Mouse (Mus musculus) megakaryocyte, adult 5-6 weeks (primary cell): ENCODE data around the gene Glb1l2. TPM values are rescaled to one million over a fixed set of nuclear protein-coding genes. Genes with fewer than 3 reads are reported as not detected.

Experiments used
- ATAC-seq: 2 replicates; pipeline ENCODE4 v1.8.0; 2016; ENCODE audit warnings: mild to moderate bottlenecking, inconsistent platforms; ENCODE audit not compliant: poor library complexity, severe bottlenecking
- total RNA-seq, 2 experiments: library from RNA; stranded (forward) in 1 of 2; stranded (reverse) in 1 of 2; fragments of 153-499, 151-499 nt in 1 of 2; fragments of 221-1000, 200-1000 nt in 1 of 2; gene quantifications; 2 replicates each; pipeline versions ENCODE4 v1.2.3 to v1.2.4; 2015 to 2017

Gene Glb1l2
- total RNA-seq (2015), result not detected in 2 replicates
- not detected in 2 replicates for total RNA-seq (2017)

DNA sequence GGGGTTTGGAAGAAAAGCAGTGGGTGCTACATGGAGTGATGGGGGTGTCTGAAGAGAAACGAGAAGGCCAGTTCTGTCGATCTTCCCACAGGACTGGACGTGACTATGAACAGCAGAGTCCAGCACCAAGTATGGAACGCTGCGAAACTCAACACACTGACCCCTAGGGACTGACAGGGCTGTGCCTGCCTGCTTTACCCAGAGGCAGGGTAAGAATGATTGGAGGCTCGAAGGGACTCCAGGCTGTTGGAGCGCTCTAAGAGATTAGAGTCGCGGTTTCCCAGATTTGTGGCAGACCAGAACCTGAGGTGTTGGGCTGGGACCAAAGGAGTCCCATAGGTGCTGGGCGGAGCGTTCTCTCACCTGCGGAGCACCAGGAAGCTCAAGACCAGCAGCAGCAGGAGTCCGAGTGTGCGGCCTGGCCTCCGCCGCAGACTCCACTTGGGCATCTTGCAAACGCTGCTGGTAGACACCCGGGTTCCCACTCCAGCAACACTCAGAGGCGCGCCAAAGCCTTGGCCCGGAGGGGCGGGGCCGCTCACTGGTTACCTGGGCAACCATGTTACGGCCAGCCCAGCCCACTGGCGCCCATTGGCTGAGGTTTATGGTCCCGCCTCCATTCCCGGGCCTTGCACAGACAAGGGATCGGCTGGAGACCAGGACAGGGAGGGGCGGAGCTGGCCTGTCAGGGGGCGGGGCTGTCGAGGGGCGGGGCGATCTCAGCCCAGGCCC is at the start of gene Glb1l2:
TSS of gene Glb1l2 (minus strand) at position 534 of the 732 bp plus-strand sequence.
- peak; percentile 93 for ATAC-seq

DNA sequence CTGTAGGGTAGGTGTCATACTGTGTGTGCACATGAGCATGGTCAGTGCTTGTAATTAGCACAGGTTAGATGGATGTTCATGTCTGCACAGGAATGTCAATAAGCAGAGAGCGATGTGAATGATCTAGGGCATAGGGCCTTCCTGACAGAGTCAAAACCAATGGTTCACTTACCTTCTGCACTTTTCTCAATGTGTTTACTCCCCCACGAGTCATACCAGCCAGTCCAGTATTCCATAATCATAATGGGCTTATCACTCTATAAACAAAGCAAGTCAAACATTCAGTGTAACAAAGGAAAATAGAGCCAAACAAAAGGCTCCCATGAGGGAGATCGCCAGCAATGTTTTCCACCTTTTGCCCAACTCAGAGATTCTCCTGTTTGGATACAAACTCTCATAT is 24.8 kb upstream of the Glb1l2 start:
- no peak for ATAC-seq

DNA sequence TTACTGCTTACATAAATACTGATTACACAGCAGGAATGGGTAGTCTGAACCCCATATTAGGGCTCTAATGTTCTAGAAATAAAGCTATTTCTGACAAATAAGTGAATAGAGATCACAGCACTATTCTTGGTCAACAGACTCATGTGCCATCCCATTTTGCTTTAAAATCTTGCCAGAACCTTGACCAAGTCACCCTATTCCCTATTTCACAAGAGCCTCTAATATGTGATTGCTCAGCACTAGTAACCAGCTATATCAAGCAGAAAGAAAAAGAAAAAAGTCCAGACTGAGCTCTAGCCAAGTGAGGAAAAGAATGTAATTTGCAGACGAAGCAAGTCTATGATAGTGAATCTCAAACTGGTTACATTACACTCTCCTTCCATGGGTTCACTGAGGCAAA is 13.7 kb upstream of the Glb1l2 start:
- ATAC-seq, result no peak

DNA sequence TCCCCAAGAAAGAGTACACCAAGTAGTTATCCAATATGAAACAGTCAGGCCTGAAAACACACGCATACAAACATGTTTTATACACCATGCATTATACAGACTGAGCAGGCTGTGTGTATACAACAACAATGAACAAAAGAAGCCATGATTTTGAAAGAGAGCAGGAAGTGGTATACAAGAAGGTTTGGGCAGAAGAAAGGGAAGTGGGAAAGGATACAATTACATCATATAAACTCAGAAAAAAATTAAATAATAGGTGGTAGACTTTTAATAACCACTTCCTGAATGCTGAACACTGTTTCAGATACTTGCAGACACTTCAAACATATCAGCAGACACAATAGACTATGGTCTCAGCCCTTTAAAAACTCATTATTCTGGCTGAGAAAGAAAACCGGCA is 2.5 kb upstream of the Glb1l2 start:
- ATAC-seq, result peak; percentile 47

DNA sequence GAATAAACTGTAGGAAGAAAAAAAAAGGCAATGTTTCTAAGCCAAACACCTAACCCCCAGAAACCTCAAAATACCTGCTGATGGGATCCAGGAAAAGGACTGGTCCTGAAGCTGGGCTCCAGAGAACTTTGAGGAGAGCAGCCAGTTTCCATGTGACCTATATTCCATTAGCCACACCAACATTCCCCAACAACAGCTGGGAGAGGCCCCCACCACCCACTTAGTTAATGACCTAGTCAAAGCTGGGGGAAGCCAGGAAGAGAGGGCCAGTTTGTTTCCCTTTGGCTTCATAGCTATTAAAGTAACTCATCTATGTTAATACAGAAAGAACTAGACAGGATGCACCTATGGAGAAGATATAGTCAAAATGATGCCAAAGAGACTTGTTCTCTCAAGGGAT is 1.9 kb downstream of the Glb1l2 start:
- ATAC-seq, result no peak

DNA sequence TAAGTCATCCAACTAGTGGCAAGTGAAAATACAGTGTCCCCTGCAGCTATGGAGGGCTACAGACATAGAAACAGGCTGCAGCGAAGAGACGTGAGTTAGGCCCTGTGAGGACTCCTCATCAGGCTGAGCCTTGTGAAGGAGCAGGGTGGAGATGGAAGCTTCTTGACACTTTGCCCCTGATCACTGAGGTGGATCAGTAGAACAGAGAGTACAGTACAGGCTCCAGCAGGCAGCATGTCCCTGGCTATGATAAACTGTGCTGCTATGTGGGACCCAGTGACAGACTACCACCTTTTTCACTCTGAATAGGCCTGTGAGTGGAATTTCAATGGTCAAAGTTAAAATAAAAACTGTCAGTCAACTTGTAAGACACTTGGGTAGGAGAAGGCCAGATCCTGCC is 5.9 kb downstream of the Glb1l2 start:
- no peak for ATAC-seq

DNA sequence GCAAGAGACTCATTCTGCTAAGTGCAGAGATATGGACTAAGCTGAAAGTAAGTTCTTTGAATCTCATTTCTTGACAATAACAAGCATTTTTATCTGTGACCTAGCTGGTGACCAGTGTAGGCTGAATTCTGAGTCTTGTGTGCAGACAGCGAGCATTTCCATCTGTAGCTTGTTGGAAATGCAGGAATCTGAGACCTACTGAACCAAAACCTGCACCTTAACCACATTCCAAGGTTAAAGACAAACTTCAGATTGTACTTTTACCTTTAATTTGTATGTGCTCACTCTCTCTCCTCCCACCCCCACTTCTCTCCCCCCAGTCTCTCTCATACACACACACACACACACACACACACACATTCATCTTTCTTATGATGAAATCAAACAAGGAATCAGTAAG is 7.5 kb downstream of the Glb1l2 start:
- no peak for ATAC-seq

DNA sequence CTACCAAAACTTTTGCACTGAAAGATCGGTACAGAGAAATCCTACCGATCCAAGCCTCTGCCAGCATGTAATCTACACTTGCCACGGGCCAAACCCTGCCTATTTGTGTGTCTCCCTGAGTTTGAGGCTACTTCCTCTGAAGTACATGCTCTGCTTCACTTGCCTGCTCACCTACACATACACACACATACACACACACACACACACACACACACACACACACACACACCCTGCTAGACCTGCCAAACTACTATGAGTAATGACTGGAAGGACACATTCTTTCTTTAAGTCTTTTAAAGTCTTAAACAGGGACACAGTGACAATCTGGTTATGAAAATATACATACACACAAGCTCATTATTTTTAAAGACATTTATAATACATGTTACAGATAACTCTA is 8.1 kb downstream of the Glb1l2 start:
- ATAC-seq, result no peak

DNA sequence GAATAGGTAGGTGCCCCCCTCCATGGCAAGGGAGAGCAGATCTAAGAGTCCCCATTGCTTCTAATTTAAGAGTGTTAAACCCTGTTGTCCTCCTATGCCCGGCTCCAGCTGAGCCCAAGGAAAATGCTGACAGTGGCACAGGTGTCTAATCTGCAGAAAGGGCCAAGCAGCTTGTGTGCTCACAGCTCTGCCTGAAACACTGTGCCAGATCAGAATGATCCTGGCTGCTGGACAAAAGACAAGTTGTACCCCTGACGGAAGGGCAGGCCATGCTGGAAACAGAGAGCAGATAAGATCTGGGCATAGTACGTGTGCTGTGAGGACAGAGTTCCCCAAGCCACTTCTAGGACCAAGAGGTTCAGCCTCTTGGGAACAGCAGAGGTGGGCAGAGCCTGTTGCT is 13.4 kb downstream of the Glb1l2 start:
- no peak for ATAC-seq

DNA sequence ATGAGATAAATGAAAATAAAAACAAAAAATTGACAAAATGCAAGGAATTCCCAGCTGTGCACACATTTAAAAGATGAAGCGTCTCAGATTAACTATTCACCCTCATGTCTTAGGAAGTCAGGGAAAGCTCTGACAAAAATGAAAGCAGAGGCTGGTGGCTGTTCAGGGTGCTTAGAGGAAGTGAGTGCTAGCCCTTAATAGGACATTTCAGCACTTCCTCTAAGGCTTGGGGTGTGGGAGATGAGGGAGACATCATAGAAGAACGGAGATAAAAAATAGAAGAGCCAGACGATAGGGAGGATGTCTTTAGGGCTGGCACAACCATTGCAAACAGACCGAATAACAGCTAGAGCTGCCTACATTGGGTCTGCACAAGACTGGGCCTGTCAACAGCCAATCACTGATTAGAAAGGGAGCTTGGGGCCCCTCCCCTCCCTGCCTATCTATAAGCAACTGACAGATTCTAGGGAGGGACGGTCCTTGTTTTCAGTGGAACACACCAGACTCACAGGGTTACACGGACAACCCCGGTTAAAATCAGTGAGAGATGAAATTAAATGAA is 22.8 kb downstream of the Glb1l2 start:
- ATAC-seq, result peak; percentile 86

DNA sequence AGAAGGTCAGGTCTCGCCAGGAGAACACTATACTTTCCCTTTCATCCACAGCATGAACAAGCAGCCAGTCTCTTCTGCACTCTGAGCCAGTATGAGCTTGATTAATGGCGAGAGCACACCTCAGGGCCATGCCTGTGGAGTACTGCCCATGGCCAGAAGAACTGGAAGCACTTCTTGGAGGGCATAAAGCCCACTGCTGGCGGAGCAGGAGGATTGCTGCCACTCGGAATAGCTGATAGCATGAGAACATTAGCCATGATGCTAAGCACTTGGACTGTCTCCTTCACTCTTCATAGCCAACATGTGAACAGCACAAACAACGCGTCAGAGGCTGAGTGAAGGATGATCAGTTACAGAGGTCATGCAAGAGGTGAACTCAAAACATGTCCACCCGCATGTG is 27.8 kb downstream of the Glb1l2 start:
- no peak for ATAC-seq

DNA sequence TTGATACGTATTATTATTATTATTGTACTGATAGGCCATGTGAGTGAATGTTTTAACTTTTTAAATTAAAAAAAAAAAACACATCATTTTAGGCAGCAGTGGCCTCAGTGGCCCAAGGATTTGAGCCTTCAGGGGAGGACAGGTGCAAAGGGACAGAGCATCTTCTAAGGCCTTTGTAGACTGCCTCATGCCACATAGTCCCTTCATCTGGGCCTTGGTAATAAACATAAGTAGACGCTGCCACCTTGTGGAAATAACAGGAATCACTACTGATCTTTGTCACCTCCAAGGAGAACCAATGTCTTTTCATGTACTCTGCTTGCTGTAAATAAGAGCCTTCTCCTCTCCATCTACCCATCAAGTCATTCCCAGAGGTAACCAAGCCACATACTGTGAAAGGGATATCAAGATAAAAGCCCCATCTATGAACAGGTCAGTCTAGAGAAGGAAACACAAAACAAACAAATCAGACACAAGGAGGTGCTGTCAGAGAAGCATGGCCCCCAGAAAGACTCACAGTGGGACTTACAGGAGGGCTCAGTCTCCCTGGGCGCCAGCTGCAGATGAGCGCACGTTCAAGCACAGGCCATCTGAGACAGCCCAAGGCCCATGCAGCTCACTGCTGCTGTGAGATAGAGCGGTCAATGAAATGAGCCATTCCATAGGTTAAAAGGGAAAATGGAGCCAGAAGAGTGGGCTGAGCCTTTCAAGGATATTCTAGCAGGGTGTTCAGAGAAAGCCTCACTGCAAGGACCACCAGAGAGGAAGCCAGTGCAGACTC is 30.0 kb downstream of the Glb1l2 start:
- no peak for ATAC-seq

DNA sequence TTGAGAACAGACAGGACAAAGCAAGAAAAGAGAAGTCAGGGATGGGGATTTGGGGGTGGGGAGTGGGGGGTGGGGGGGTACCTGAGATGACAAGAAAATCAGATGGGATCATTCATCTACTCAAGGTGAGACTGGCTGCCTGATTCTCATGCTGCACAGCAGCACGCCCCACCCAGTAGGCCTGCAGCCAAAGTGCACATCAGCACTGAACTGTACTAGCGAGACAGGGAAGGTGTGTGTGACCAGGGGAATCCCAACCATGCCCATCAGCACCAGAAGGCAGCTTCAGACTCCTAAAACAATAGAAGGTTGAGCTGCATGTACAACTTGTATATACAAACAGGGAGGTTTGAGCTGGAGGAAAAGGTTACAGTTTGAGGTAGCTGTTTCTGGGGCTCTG is 30.6 kb downstream of the Glb1l2 start:
- no peak for ATAC-seq

DNA sequence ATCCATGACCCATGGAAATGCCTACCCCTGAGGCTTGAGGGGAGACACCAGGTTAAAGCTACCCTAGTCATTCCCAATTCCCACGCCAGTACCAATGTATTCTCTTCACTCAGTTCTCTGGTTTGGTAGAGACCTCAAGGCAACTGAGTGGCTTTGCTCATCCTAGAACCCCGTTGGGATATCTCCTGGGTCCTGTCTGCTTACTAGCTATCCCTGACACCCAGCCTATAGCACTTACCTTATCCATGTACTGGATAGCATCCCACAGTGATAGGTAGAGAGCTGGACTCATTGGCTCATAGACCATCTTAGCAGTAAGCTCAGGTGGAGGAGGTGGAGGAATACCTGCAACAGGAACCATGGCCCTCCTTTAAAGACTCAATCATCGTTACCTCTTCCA is 38.1 kb downstream of the Glb1l2 start:
- no peak for ATAC-seq

DNA sequence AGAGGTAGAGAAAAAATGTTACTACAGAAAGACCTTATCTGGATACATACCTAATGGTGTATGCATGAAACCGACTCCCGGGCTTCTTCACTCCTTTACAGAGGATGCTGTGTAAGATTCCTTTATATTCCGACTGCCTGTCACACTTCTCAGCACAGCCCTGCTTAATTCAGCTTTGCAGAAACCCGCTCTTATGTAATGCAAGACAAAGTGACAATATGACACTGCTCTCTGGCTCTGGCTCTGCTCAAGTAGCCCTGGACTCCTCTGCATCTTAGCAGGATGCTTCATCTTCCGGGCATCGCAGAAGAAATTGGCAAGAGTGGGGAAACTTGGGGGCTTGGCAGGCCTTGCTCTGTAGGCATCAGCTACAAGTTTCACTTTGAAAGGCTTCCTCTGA is 43.8 kb downstream of the Glb1l2 start:
- no peak for ATAC-seq

DNA sequence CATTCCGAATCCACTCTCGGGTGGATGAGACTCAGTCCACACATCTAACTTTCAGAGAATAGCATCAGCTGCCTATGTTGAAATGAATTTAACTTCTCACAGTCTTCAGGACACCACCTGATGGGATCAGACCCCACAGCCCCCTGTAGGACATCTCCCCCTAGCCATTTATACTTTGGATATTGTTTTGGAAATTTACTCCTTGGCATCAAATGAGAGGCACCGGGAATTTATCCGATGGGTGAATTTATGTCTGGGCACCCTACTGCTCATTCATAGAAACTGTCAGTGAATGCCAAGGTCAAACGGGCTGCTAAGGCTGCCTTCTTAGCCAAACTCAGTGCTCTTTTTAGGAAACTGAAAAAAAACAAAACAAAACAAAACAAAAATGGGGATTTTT is 45.7 kb downstream of the Glb1l2 start:
- ATAC-seq, result no peak

DNA sequence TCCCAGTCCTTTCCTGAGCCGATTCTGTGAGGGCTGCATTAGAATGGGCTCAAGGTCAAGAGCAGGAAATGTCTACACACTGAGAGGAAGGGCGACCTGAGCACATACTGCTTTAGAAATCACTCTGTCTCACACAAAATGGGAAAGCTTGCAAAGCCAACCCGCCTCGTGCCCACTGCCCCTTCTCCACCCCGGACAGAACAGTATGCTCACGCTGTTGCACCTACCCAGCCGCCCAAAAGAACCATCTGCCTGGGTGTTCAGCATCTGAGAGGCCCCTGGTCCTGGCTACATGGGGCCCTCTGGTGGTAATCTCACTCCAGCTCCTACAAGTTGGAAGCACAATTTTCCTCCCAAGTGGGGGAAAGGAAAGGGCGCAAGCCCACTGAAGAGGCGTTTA is 46.2 kb downstream of the Glb1l2 start:
- no peak for ATAC-seq

DNA sequence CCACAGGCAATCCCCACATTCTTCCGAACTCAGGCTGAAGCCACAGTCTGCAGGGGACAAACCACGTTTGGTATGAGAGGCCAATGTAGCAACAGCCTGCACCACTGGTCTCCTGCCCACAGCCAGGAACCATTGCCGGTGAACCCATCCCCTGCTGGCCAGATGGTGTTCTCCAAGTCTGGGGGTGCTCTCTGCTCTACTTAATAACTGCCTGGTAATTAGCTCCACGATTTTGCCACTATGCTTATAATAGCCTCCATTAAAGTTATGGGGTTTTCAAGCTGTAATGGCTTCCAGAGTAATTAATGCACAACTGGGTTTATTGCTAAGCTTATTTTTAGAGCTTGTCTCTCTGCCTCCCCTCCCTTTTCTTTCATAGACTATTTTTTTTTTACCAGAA is 57.4 kb downstream of the Glb1l2 start:
- ATAC-seq, result no peak

DNA sequence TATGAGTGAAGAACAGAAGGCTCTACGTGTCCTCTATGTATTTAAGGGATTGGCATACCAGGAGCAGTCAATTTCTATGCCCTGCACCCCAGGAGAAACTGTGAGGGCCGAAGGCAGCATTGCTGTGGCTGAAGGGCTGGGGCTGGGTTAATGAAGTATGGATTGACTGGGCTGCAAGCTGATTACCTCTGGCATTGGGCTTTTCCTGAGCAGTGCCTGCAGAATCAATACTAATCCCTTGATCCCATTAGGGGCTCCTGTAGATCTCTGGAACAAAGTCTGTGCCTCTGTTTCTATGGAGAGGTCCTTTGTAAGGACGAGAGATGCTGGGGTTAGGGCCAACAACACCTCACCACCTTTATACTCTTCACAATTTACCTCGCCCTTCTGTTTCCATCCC is 59.1 kb downstream of the Glb1l2 start:
- ATAC-seq, result no peak

DNA sequence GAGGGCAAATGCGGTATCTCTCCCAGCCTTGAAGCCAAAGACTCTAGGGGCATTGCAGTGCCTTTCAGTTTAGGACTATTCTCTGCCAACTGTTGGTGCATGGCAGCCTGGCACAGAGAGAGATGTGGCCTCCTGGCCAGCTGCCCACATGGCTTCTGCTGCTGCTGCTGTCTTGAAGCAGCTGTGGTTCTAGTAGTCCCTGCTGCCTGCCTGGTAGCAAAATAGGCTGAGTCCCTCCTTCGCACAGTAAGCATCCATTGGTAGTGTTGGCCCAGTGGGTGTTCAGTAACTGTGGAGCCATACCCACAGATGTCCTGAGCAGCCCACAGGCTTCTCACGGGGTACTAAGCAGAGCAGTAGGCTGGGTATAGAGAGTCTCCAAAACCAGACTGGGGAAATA is 63.5 kb downstream of the Glb1l2 start:
- no peak for ATAC-seq

DNA sequence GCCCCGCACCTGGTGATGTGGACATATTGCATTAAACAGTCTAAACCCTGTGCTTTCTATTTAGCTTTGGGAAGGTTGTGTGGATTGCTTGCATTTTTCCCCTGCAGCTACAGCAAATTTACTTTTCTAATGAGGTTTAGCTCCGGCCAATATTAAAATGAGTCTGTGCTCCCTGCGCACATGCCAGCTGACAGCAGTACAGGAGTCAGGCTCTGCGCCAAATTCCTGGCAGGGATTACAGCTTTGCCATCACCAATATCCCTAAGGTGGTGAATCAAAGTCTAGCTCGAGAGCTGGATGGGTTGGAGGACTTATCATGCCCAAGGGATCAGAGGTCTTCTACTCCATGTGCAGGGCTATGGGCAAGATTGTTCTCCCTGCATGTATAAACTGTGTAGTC is 69.2 kb downstream of the Glb1l2 start:
- no peak for ATAC-seq

DNA sequence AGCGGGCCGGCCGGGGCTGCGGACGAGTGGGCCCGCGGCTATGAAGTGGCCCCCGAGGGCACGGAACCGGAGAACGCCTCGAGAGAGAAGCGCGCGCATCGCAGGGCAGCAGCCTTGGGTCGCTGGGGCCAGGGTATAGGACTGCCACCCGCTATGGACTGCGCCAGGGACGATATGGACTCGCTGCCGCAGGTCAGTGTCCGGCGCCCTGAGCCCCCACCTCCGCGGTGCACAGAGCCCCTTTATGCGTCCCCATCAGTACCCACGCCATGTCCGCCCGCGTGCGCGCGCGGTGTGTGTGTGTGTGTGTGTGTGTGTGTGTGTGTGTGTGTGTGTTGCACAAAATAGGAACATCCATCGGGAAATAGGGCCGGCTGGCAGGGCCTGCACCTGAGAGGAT is 72.3 kb downstream of the Glb1l2 start:
- ATAC-seq, result no peak
